Mouse (Mus musculus): ENCODE data around the gene Rasgef1b.

GRCm38 (mm10) chr5:99195436-99195835, 533.4 kb downstream of the Rasgef1b start:
- TF ChIP-seq TCF12 (IDR thresholded peaks at IDR 0.05; ENCODE audit: insufficient read depth, poor library complexity, severe bottlenecking) = no peak
- no peak for TF ChIP-seq POLR2A (IDR thresholded peaks at IDR 0.05; ENCODE audit: insufficient read length, low read depth)
- no peak for TF ChIP-seq E2F4 (IDR thresholded peaks at IDR 0.05; ENCODE audit: insufficient read depth)
- no peak for TF ChIP-seq TCF3 (IDR thresholded peaks at IDR 0.05; ENCODE audit: insufficient read length, low read depth)
- no peak for TF ChIP-seq MYOG (IDR thresholded peaks at IDR 0.05; ENCODE audit: control insufficient read depth in 1 of 3, insufficient read depth in 1 of 3, insufficient read length in 2 of 3, low read depth in 2 of 3)
- no peak for TF ChIP-seq MYOD1 (IDR thresholded peaks at IDR 0.05; ENCODE audit: control insufficient read depth in 1 of 3, insufficient read length in 2 of 3, low read depth in 2 of 3)
- TF ChIP-seq USF1 (IDR thresholded peaks at IDR 0.05; ENCODE audit: low read depth) = peak; percentile 27
- TF ChIP-seq CEBPB (IDR thresholded peaks at IDR 0.05; ENCODE audit: insufficient read depth, poor library complexity, severe bottlenecking) = no peak
- no peak for TF ChIP-seq REST (IDR thresholded peaks at IDR 0.05; ENCODE audit: insufficient read depth, insufficient read length)
